Mouse (Mus musculus) forebrain, embryonic 14.5 days (tissue): Measurements from ENCODE around the gene Olfr60. TPM values are rescaled to one million over a fixed set of nuclear protein-coding genes. Genes with fewer than 3 reads are reported as not detected.

Experiments used
- ATAC-seq: fragments of 200-750 bp; cut with Nextera tagmentation; 2 replicates; pipeline ENCODE4 v1.8.0; 2017; ENCODE audit warnings: mild to moderate bottlenecking, moderate library complexity
- DNase-seq: peaks from one replicate; pipeline ENCODE4 v3.0.0-alpha.2; 2015; ENCODE audit warnings: low spot score
- H3K27ac ChIP-seq: fragments of 300-500 bp; sonication (generic); 2 replicates; pipeline ENCODE4 v1.5.1; 2014; ENCODE audit warnings: low read depth, mild to moderate bottlenecking, control low read depth, low read length, moderate library complexity
- H3K27me3 ChIP-seq: fragments of 300-500 bp; sonication (generic); replicated peaks from 2 replicates; pipeline ENCODE4 v1.6.1; 2014; ENCODE audit warnings: low read length, control low read depth, mixed read lengths; ENCODE audit not compliant: control insufficient read depth, insufficient read depth
- H3K36me3 ChIP-seq: fragments of 300-500 bp; sonication (generic); 2 replicates; pipeline ENCODE4 v1.6.1; 2014; ENCODE audit warnings: low read length, control low read depth; ENCODE audit not compliant: control insufficient read depth, insufficient read depth
- H3K4me1 ChIP-seq: fragments of 300-500 bp; sonication (generic); 2 replicates; pipeline ENCODE4 v1.6.1; 2014; ENCODE audit warnings: antibody characterized with exemption, low read length, control low read depth; ENCODE audit not compliant: control insufficient read depth, insufficient read depth
- H3K4me2 ChIP-seq: fragments of 300-500 bp; sonication (generic); 2 replicates; pipeline ENCODE4 v1.6.1; 2014; ENCODE audit warnings: mild to moderate bottlenecking, control low read depth, low read length
- H3K4me3 ChIP-seq: fragments of 300-500 bp; sonication (generic); 2 replicates; pipeline ENCODE4 v1.5.1; 2014; ENCODE audit warnings: low read depth, low read length, control low read depth
- H3K9ac ChIP-seq: fragments of 300-500 bp; sonication (generic); 2 replicates; pipeline ENCODE4 v1.6.1; 2014; ENCODE audit warnings: mild to moderate bottlenecking, low read length, control low read depth, moderate library complexity
- H3K9me3 ChIP-seq: fragments of 300-500 bp; sonication (generic); replicated peaks from 2 replicates; pipeline ENCODE4 v1.6.1; 2016; ENCODE audit warnings: low read length, control low read depth, mixed read lengths; ENCODE audit not compliant: control insufficient read depth
- WGBS: fragments of 180-500 bp; shearing (Covaris S2); extraction: QIAGEN DNeasy Blood & Tissue Kit; methylation state at CpG from one replicate; pipeline ENCODE4 v1.1.7; 2014; 5-methylcytosine and 5-hydroxymethylcytosine counted together
- polyA plus RNA-seq: library from polyadenylated mRNA; unstranded; fragments of >200 nt; fragmentation: Nextera tagmentation; extraction: Ambion mirVana; gene quantifications from 2 replicates; pipeline ENCODE4 v1.2.1, GENCODE M21; 2014

Olfr60 gene
- polyA plus RNA-seq, 1 experiment from 2014 or later = not detected

DNA sequence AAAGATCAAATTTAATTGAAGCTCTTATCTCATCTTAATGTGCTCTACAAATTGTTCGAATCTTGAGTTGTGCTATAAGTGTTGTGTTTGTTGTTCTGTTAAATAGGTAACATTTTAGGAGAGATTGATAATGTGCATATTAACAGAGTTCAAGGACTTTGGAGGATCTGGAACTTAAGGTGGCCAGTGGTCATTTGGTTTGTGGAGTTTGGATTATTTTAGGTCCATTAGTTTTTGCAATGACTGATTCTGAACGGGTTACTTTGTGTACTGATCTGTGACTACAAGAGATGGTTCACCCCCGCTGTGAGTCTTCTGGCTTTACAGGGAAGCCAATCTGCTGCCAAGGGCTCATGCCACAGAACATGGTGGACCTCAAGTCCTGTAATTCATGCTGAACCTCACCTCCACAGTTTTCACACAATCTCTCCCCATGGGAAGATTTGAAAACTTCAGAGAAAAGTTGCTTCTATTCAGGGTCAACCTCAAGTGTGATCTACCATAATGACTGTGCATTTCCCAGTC is 41.5 kb downstream of the Olfr60 start:
- Histone ChIP-seq H3K27ac (no peak overlapping the region), H3K9me3 (no peaks in the 10 kb centered on the region), H3K27me3 (no peaks in the 10 kb centered on the region), H3K36me3 (no peaks in the 10 kb centered on the region), H3K4me3 (no peak overlapping the region), H3K9ac (no peak overlapping the region), H3K4me2 (no peak overlapping the region), H3K4me1 (no peaks in the 10 kb centered on the region)
- no peak for ATAC-seq
- WGBS = 88% methylated on average over 3 of the region's 3 CpGs
- DNase-seq = no peak

DNA sequence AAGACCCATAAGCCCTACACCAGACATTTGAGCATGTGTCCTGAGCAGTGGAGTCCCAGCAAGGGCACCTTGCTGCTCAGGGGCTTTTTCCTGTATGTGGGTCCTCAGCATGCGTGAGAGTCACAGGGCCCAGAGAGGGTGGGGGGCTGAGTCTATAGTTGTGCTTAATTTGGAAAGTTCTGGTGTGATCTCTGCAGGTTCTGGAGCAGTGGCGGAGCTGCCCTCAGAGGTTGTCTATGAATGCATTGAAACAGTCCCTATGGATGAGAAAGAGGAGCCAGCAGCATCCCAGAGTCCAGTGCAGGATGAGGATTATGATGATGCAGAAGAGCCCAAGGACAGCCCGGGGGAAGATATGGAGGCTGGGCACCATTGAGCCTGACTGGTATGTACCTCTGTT is 62.1 kb downstream of the Olfr60 start:
- Histone ChIP-seq H3K4me2 (no peak overlapping the region), H3K4me1 (no peaks in the 10 kb centered on the region), H3K4me3 (no peak overlapping the region), H3K27ac (no peak overlapping the region), H3K36me3 (no peaks in the 10 kb centered on the region), H3K9me3 (no peaks in the 10 kb centered on the region), H3K27me3 (no peaks in the 10 kb centered on the region), H3K9ac (no peak overlapping the region)
- ATAC-seq (no peak), DNase-seq (no peak)
- 91% methylated on average over 3 of the region's 3 CpGs for WGBS

DNA sequence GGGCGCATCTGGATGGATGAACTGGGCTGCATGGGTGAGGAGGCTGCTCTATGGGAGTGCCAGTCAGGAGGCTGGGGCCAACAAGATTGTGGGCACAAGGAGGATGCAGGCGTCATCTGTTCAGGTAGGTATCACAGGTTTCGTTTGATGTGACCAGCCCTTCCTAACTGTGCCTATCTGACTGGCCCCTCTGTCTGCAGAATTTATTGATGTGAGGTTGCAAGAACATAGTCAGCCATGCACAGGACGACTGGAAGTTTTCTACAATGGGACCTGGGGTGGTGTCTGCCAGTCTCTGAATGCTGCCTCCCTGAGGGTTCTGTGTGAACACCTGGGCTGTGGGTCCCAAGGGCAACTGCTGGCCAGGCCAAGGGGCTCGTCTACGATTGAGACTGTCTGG is 64.6 kb downstream of the Olfr60 start:
- Histone ChIP-seq H3K36me3 (no peaks in the 10 kb centered on the region), H3K4me1 (no peaks in the 10 kb centered on the region), H3K4me3 (no peak overlapping the region), H3K9me3 (no peaks in the 10 kb centered on the region), H3K27me3 (no peaks in the 10 kb centered on the region), H3K4me2 (no peak overlapping the region), H3K27ac (no peak overlapping the region), H3K9ac (no peak overlapping the region)
- 77% methylated on average over 6 of the region's 6 CpGs for WGBS
- ATAC-seq (no peak), DNase-seq (no peak)

DNA sequence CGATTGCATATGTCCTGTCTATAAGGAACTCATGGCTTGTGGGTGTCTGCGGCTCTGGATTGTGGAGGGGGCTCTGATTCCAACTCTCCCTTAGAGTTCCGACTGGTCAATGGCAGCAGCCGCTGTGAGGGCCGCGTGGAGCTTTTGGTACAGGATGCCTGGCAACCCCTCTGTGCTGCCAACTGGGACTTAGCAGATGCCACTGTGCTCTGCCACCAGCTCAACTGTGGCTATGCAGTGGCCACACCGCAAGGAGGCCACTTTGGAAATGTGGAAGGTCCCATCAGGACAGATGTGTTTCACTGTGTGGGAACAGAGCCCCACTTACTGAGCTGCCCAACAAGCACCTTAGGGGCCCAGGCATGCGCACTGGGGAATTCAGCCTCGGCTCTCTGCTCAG is 65.7 kb downstream of the Olfr60 start:
- DNase-seq (no peak), ATAC-seq (no peak)
- Histone ChIP-seq H3K27me3 (no peaks in the 10 kb centered on the region), H3K9me3 (no peaks in the 10 kb centered on the region), H3K27ac (no peak overlapping the region), H3K4me3 (no peak overlapping the region), H3K4me2 (no peak overlapping the region), H3K9ac (no peak overlapping the region), H3K36me3 (no peaks in the 10 kb centered on the region), H3K4me1 (no peaks in the 10 kb centered on the region)
- WGBS = 91% methylated on average over 9 of the region's 9 CpGs

Other genes with a start within 250 kb of the Olfr60 start
- 7.2 and 8.8 TPM in 2 replicates for gene Paox, start 245.9 kb downstream of the Olfr60 start, polyA plus RNA-seq
- 138 and 154 TPM in 2 replicates for gene Echs1, start 245.2 kb downstream of the Olfr60 start, polyA plus RNA-seq
- gene Mtg1, start 224.1 kb downstream of the Olfr60 start, polyA plus RNA-seq = 40.7 and 42.9 TPM in 2 replicates
- gene Sprn, start 206.8 kb downstream of the Olfr60 start, polyA plus RNA-seq = 7.9 and 9.7 TPM in 2 replicates
- gene Olfr522, start 196.9 kb downstream of the Olfr60 start, polyA plus RNA-seq = not detected in 2 replicates
- gene Olfr523, start 188.5 kb downstream of the Olfr60 start, polyA plus RNA-seq = not detected in 2 replicates
- not detected in 2 replicates for gene Olfr524, start 155.7 kb downstream of the Olfr60 start, polyA plus RNA-seq
- not detected in 2 replicates for gene Cd163l1, start 143.4 kb downstream of the Olfr60 start, polyA plus RNA-seq
- not detected in 2 replicates for gene 5830411N06Rik, start 114.4 kb downstream of the Olfr60 start, polyA plus RNA-seq
- gene Olfr525, start 40.8 kb downstream of the Olfr60 start, polyA plus RNA-seq = not detected in 2 replicates
- not detected in 2 replicates for gene Olfr527, start 27.7 kb downstream of the Olfr60 start, polyA plus RNA-seq
- gene Olfr530, start 14.7 kb upstream of the Olfr60 start, polyA plus RNA-seq = not detected in 2 replicates
- not detected in 2 replicates for gene Olfr531, start 41.2 kb upstream of the Olfr60 start, polyA plus RNA-seq
- not detected in 2 replicates for gene Olfr532, start 60.0 kb upstream of the Olfr60 start, polyA plus RNA-seq
- not detected in 2 replicates for gene Olfr533, start 101.7 kb upstream of the Olfr60 start, polyA plus RNA-seq
- gene Olfr535, start 122.5 kb upstream of the Olfr60 start, polyA plus RNA-seq = not detected in 2 replicates
- not detected in 2 replicates for gene Olfr536, start 145.7 kb upstream of the Olfr60 start, polyA plus RNA-seq
- not detected in 2 replicates for gene Olfr538, start 206.2 kb upstream of the Olfr60 start, polyA plus RNA-seq
- not detected in 2 replicates for gene Olfr46, start 239.6 kb upstream of the Olfr60 start, polyA plus RNA-seq